Mouse (Mus musculus) layer of hippocampus, postnatal 10 days (tissue): ENCODE measurements around the gene Sh2d3c. TPM values are rescaled to one million over a fixed set of nuclear protein-coding genes. Genes with fewer than 3 reads are reported as not detected.

ENCODE experiments used
- DNase-seq, 2 experiments: peaks; one replicate each; pipeline ENCODE4 v3.0.0; 2021; ENCODE audit warnings: low spot score in 2 of 2
- total RNA-seq, 2 experiments: library from RNA; stranded (reverse); gene quantifications; 2 replicates each; pipeline ENCODE4 v1.2.3; 2021

Gene Sh2d3c
- total RNA-seq, 2 experiments from 2014 or later: 34.7 to 40.3 TPM

GRCm38 (mm10) chr2:32694691-32695090, 26.2 kb upstream of the Sh2d3c start:
- no peak for DNase-seq

- no peak for DNase-seq
Observed at GRCm38 (mm10) chr2:32699680-32700079, 21.2 kb upstream of the Sh2d3c start.

- DNase-seq: no peak
Observed at GRCm38 (mm10) chr2:32700966-32701743, 19.7 kb upstream of the Sh2d3c start.

- DNase-seq: no peak
Observed at GRCm38 (mm10) chr2:32703046-32703445, 17.8 kb upstream of the Sh2d3c start.

GRCm38 (mm10) chr2:32704021-32704421, 16.8 kb upstream of the Sh2d3c start, which contains the start of gene Fpgs:
Gene Fpgs (minus strand): TSS chr2:32704145.
- DNase-seq: no peak

- DNase-seq: no peak
Observed at GRCm38 (mm10) chr2:32705018-32705417, 15.8 kb upstream of the Sh2d3c start.

DNA sequence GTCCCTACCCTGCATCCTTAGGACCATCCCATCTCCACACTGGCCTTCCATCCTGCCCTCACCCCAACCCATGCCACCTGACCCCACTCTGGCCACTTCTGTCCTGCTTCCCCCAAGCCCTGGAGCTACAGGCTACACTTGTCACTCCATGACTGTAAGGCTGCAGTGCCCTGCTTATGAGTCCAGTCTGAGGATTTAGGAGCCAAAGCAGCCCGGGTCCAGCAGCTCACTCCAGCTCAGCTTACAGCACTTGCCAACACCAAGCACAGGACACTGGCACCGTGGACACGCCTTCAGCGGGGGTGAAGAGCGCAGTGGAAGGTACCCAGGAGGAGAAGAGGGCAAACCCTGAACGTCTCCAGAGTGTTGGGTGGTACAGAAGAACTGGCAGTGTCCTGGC, 13.9 kb upstream of the Sh2d3c start:
- no peak for DNase-seq

DNA sequence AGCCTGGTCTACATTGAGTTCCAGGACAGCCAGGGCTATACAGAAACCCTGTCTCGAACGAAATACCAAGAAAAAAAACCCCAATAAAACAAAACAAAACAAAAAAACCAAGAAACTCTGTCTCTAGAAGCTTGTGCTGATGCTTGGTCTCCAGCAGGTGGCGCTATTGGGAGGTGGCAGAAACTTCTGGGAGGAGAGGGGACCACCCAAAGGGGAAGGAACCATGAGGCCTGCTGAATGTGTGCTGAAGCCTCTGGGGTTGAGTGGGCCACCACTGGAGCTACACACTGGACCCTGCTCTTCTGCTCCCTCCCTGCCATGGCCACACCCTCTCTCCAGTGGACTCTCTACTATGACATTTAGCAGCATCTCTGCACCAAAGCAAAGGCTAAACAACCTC, 12.2 kb upstream of the Sh2d3c start:
- peak; percentile 73 to 74 for DNase-seq

DNA sequence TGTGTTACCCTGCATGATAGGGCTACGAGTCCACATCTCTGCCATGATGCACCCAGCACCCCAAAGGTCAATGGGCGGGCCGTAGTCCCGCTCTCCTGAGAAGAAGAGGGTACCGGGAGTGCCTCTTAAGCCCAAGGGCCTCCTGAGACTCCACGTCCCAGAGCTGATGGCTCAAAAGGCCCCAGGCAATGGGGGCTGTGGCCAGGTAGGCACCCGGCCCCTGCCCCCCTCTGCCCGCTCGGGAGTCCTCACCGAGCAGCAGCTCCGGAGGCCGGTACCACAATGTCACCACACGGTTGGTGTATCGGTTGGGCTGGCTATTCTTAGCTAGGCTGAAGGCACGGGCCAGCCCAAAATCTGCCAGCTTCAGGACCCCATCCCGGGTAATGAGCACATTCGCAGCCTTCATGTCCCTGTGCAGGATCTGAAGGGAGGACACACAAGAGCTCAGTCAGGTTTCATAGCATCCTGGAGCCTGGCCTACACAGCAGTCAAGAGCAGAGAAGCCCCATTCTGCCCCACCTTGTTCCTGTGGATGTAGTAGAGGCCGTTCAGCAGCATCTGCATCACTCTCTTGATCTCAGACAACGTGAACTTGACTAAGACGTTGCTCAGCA, 11.2 kb upstream of the Sh2d3c start:
- no peak for DNase-seq

GRCm38 (mm10) chr2:32710425-32710824, 10.4 kb upstream of the Sh2d3c start:
- DNase-seq: no peak

GRCm38 (mm10) chr2:32711301-32712056, 9.4 kb upstream of the Sh2d3c start:
- no peak for DNase-seq

DNA sequence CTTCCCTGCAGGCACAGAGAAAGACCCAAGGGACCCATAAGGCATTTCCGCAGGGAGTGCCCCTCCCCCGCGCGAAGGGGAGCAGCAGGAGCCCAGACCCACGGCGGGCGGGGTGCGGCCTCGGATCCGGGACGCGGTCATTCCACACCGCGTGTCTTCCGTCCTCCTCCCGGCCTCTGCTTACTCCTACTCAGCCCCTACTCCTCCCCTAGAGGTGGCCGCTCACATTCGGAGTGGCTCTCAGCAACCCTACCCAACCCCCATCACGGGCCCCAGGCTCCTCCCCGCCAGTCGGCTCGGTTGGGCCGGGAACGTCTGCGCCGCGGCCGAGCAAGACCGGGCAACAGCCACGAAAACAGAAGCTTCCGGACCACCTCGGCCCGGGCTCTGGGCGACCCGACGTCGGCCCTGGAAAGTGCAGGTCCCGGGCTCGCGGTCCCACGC, 8.7 kb upstream of the Sh2d3c start:
- peak; percentile 58 to 64 for DNase-seq

- peak; percentile 94 to 96 for DNase-seq
Observed at GRCm38 (mm10) chr2:32712586-32712933, 8.3 kb upstream of the Sh2d3c start.

GRCm38 (mm10) chr2:32712934-32713817, 7.7 kb upstream of the Sh2d3c start, which contains the start of gene Cdk9:
Gene Cdk9 (minus strand): TSS chr2:32713076.
- peak; percentile 96 for DNase-seq

DNA sequence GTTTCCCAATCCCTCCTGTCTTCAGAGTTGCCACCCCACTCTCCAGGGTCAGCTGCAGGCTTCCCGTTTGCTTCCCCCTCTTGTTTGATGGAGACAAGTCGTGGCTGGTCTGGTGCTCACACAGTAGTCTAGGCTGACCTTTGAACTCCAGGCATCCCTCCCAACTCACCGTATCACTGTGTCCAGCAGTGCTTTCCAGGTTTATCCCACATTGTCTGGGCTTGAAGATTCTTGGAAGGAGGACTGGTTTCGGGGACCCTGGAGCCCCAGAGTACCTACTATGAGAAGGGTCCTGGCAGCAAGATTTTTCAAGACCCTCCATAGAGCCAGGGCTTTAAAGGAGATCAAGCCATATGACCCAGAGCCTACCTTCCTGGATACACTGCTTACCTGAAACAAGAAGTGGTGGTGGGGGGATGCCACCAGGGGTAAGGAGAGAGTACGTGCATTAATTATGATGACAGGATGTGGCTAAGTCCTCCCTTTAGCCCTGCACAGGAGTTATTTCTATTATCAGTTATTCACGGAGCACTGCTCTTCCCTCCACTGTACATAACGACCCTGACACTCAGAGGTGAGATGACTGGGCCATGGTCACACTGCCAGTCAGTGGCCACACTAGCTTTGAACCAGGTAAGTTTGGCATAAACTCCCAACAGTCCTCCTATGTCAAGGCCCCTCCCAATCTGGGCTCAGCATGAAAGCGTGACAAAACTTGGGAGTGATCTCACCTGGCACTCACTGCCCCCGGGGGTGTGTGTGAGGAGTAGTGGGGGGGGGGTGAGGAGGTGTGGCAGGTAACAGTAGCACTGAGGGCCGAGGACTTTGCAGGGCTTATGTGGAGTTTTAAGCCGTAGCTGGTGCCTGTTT, 6.5 kb upstream of the Sh2d3c start:
- DNase-seq: no peak

DNA sequence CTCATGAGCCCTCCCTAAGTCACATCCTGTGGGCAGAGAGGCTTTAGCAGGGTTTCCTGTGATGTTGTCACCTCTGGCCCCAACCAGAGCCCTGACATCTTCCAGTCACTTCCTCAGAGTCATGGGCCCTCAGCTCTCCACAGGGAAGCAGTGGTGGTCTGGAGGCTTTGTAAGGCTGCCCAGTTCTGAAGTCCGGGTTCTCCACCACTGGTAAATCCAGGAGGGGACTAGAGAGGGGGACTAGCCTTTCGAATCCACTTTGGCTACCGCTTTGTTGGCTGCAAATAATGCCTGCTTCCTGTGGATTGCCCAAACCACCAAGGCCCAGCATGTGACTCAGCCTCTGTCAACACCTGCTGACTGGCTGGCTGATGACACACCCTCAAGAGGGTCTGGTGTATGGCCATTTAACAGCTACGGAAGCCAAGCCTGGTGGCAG, 5.8 kb upstream of the Sh2d3c start:
- DNase-seq: no peak

- DNase-seq: peak; percentile 65 to 68
Observed at GRCm38 (mm10) chr2:32718761-32719160, 2.1 kb upstream of the Sh2d3c start.

DNA sequence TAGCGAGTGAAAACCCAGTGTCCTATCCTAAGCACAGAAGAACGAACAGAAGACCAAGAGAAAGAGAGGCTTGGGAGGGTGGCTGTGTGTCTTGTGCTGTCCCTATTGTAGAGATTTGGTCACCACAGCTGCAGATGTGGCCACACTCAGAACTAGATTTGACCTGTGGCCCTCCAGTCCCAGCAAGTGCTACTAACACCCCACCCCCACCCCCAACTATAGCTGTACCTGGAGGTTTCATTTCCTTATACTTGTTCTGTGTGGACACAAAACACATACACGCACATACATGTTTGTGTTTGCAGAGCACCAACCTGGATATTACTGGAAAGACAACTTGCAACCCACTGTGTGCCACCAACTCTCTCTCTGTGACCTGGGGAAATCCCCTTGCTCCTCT, 802 bp upstream of the Sh2d3c start:
- DNase-seq: no peak

DNA sequence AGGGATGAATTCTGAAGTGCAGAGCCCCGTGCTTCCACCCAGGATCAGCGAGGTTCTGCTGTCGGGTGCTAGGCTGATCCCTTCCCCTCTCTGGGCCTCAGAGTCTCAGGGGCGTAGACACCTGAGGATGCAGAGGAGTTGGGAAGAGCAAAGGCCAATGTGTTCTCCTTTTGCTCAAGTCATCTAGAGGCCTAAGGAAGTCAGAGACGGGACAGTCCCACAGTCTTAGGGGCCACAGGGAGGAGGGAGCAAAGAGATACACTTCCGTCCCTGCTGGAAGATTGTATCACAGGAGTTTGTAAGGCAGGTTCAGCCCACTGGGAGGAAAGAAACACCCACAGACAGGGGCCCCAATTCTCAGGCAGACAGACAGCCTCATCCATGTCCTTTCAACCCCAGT, 1.2 kb downstream of the Sh2d3c start:
- no peak for DNase-seq

DNA sequence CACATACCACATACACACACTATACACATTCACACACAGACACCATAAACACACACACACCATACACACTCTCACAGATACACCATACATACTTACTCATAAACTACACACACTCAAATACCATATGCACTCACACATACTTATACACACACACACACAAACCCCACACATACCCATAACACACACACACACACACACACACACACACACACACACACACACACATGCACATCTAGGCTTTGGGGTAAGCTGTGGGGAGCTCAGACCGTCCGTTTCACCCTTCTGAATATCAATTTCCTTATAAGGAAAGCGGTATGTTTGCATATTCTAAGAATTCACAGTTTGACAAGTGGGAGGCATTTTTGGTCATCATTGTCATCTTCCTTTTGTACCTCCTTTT, 1.7 kb downstream of the Sh2d3c start:
- no peak for DNase-seq
